Mouse (Mus musculus): ENCODE data around the gene Rere. TPM values are rescaled to one million over a fixed set of nuclear protein-coding genes. Genes with fewer than 3 reads are reported as not detected.
"Not testable (repeated sequence)": the region's sequence is repeated elsewhere in the genome, so short reads cannot be mapped to it uniquely, and the experiment has no call there.

Gene Rere
- total RNA-seq, 2 experiments from 2014 or later, result 85.3 to 88.9 TPM

DNA sequence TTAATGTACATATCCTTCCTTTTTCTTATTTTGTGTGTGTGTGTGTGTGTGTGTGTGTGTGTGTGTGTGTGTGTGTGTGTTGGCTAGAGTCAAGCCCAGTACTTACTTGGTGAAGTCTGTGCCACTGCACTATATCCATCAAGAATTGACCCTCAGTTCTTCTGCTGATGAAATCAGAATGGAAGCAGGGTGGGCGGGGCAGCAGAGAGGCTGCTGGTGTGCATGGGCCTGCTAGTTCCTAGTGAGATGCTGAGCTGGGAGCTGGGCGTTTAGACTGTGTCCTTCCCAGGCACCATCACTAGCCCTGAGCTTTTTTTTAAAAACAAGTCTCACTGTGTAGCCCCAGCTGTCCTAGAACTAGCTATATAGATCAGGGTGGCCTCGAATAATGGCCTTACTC lies 313.6 kb downstream of the Rere start:
- intact Hi-C loops (cut with DNase I), result no loop called here
- no peak for DNase-seq (ENCODE audit: extremely low spot score in 1 of 2, low spot score in 2 of 2)

DNA sequence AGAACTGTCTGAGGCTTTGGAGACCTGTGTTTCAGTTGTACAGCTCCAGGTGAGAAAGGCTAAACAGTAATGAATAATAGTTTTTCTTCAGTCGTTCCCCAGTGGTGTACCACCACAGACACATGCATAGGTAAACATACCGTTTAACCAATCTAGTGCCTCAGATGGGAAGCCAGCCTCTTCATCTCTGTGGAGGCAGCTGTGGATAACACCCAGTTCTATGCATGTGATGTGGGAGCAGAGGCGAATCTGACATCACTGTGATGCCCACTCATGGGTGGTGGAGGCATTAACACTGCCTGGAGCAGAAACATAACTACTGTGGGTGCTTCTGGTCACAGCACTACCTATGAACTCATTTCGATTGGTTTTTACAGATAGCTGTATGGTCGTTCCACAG lies 314.5 kb downstream of the Rere start:
- intact Hi-C loops (cut with DNase I), result no loop called here
- DNase-seq (ENCODE audit: extremely low spot score in 1 of 2, low spot score in 2 of 2), result no peak

DNA sequence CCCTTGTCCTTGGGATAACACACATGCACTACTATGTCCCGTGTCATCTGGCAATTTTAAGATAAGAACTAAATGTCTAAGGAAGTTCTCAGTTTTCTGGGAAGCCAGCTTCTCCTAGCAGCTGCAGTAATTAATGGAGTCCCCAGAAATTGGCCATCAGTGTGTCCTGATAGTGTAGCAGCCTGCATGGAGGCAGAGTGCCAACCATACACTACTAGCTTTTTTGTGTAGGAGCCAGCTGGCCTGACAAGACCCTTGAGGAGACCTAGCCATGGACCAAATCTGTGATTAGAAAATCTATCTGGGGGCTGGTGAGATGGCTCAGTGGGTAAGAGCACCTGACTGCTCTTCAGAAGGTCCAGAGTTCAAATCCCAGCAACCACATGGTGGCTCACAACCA lies 317.2 kb downstream of the Rere start:
- intact Hi-C loops (cut with DNase I), result no loop called here
- DNase-seq (ENCODE audit: extremely low spot score in 1 of 2, low spot score in 2 of 2), result peak in 1 of 2 experiments; percentile 56

DNA sequence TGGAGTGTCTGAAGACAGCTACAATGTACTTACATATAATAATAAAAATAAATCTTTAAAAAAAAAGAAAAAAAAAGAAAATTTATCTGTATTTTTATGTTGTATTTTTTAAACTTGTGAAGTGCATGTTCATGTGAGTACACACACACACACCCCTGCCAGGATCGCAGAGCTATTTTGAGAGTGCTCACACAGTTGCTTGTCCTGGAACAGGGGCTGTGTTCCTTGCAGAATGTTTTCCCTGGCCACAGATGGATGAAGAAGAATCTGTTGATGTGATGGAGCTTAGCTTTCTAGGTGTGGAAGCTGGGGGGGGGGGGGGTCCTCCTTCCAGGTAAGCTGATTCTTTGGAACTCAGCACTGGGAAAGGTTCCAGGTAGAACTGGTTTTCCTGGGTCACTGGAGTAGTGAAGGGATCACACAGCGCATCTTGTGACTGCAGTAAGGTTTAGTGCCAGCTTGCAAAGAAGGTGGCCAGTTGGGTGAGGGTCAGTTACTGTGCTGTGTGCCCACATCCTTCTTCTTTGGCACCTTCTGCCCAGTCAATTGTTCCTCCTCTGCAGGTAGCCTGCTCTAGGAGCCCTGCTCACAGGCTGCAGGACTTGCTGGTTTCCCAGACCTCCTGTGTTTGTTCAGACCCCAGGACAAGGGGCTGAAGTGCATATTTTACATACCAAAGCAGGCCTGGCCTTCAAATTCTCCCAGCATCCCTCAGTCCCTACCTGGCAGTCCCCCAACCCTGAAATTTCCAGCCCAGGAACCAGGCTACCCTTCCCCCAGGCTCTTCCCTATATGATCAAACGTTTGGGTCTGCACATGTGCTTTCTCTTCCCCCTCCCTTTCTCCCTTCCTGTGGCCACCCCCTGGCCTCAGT lies 317.9 kb downstream of the Rere start:
- intact Hi-C loops (cut with DNase I), result no loop called here
- no peak for DNase-seq (ENCODE audit: extremely low spot score in 1 of 2, low spot score in 2 of 2)

DNA sequence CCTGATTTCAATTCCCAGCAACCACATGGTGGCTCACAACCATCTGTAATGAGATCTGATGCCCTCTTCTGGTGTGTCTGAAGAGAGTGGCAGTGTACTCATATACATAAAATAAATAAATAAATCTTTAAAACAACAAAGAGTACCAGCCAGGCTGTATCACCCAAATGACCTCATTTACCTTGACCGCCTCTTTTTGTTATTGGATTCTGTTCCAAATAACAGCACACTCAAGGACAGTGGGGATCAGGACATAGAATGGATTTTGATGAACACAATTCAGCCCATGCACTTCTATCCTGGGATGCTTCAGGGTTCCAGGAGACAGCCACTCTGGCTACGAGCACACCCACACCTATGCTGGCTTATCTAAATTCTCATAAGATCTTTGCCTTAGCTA lies 319.1 kb downstream of the Rere start:
- intact Hi-C loops (cut with DNase I); DNase-seq (ENCODE audit: extremely low spot score in 1 of 2, low spot score in 2 of 2): not testable (repeated sequence)

DNA sequence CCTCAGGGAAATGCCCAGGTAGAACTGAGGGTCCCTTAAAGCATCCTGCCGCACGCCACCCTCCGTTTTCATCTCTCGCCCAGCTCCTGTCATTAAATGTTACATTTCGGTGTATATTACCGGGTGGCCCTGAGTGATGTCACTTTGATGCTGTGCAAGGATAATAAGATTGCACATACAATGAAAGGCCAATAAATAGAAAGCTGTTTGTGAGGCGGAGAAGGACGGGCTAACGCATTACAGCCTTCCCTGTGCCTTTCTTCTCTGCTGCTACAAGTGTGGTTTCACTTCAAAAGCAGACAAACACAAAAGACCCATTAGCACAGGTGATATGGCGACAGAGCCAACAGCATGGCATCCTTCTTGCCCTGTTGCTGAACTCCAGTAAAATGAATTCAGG lies 320.0 kb downstream of the Rere start:
- DNase-seq (ENCODE audit: extremely low spot score in 1 of 2, low spot score in 2 of 2), result no peak
- intact Hi-C loops (cut with DNase I), result no loop called here

DNA sequence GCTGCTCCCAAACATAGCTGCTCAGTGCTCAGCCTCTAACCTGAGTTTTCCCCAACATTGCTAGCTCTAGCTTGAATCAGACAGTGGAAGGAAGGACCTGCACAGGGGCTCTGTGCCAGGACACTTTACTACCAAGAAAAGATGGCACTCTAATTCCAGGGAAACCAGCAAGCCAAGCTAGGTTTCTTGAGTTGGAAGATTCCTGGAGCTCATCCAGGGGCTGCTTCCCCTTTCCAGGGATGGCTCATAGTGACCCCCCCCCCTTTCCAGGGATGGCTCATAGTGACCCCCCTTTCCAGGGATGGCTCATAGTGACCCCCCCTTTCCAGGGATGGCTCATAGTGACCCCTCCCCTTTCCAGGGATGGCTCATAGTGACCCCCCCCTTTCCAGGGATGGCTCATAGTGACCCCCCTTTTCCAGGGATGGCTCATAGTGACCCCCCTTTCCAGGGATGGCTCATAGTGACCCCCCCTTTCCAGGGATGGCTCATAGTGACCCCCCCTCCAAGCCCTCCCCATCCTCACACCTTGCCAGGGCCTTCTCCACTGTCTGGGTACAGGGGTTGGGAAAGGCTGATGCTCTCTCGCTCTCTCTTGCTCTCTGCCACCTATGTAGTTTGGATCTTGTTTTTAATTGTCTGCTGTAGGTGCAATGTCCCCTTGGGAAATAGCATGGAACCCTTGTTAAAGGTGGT lies 322.1 kb downstream of the Rere start:
- DNase-seq (ENCODE audit: extremely low spot score in 1 of 2, low spot score in 2 of 2), result no peak
- intact Hi-C loops (cut with DNase I), result no loop called here

DNA sequence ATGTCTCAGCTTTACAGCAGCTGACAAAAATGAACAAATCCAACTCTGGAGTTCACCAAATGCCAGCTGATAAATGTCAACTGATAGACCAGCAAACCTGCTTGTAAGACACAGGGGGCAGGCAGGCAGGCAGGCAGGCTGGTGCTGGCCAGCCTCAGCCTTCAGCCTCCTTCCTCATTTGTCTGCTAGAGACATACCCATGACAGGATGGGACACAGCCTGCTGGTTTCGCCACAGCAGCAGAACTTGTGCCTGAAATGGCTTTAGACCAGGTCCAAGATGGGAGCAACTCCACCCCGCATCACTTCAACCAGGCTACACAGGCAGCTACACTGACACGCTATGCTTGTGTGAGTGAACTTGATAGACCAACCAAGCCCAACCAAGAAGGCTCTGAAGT lies 324.4 kb downstream of the Rere start:
- DNase-seq (ENCODE audit: extremely low spot score in 1 of 2, low spot score in 2 of 2), result no peak
- intact Hi-C loops (cut with DNase I), result no loop called here

DNA sequence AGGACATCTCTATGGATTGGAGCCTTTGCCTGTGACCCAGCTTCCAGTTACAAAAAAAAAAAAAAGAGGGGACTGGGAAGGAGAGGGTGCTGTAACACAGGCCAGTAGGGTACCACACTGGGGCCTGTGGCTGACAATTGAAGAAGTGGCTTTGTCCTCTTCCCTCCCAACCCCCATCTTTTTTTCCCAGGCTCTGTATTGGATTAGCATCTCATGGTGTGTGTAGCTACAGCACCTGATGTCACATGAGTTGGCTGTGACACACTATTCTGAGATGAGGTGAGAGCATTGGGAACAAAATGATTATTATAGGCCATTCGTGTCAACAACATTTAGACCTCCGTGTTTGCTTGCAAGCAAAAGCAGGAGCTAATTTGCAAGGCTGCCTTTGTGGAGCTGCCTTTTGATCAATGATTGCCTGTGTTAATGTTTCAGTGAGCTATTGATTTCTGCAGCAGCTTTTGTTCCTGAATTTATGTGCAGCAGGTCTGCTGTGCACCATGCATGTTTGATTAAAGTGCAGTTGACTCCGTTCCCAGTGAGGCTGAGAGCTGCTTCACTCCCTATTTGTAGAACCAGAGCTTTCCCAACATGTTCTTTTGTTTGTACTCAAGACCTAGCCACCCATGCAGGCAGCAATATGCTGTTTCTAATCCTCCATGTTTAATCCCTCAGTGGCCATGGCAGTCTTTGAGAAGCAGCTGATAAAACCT lies 325.2 kb downstream of the Rere start:
- intact Hi-C loops (cut with DNase I), result no loop called here
- DNase-seq (ENCODE audit: extremely low spot score in 1 of 2, low spot score in 2 of 2), result no peak

DNA sequence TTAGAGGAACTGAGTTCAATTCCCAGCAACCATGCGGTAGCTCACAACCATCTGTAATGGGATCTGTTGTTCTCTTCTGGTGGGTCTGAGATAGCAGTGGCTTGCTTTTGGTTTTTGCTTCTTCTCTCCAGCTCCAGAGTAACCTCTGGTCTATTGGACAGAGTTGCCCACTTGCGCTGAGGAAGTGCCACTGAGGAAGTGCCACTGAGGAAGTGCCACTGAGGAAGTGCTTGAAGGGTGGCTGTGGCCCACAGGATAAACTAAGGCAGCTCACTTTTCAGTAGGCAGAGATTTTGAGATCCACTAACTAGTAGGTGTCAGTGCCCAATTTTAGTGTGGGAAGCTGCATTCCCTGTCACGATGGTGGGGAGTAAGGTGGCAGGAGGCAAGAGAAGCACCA lies 327.2 kb downstream of the Rere start:
- intact Hi-C loops (cut with DNase I), result no loop called here
- DNase-seq (ENCODE audit: extremely low spot score in 1 of 2, low spot score in 2 of 2), result no peak

DNA sequence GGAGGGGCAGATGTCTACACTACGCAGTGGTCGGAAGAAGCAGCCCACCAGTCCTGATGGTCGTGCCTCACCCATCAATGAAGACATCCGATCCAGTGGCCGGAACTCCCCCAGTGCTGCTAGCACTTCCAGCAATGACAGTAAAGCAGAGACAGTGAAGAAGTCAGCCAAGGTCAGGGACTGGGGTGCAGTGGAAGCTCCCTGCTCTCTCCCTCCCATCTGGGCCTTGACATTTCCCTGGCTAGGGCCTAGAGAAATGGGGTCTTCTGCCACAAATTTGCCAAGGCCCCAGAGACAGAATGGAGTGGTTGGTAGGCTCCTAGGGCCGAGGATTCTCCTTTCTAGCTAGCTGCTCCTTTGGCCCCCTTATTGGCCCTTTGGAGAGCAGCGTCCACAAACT lies 332.3 kb downstream of the Rere start:
- DNase-seq (ENCODE audit: extremely low spot score in 1 of 2, low spot score in 2 of 2), result no peak
- intact Hi-C loops (cut with DNase I), result loop anchor here (5.0 kb wide), 1 partner anchor 36 kb away; no protein-coding TSS in a partner anchor

DNA sequence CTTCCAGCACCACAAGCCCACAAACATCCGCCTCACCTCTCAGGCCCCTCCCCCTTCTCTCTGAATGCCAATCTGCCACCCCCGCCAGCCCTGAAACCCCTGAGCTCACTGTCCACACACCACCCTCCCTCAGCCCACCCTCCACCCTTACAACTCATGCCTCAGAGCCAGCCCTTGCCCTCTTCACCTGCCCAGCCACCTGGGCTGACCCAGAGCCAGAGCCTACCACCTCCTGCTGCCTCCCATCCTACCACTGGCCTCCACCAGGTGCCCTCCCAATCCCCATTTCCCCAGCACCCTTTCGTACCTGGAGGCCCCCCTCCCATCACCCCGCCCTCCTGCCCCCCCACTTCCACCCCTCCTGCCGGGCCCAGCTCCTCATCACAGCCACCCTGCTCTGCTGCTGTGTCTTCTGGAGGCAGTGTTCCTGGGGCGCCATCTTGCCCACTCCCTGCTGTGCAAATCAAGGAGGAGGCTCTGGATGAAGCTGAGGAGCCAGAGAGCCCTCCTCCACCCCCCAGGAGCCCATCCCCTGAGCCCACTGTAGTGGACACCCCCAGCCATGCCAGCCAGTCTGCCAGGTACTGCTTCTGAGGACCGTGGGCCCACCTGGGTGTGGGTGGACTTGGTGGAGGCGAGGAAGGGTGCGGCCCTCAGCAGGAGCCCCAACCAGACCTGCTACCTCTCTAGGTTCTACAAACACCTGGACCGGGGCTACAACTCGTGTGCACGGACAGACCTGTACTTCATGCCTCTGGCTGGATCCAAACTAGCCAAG lies 334.0 kb downstream of the Rere start:
- intact Hi-C loops (cut with DNase I), result no loop called here
- DNase-seq (ENCODE audit: extremely low spot score in 1 of 2, low spot score in 2 of 2), result no peak

DNA sequence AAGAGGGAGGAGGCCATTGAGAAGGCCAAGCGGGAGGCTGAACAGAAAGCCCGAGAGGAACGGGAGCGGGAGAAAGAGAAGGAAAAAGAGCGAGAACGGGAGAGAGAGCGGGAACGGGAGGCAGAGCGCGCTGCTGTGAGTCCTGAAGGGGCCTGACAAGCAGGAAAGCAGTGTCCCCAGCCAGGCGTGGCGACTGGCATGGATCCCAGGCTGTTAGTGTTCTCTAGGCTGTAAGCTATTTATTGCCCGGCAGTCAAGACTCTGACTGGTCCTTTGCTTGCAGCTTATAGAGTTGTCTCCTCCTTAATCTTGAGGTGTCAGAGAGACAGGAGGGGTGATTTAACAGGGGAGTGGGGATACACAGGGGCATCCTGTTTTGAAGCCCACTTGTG lies 334.6 kb downstream of the Rere start:
- intact Hi-C loops (cut with DNase I), result no loop called here
- no peak for DNase-seq (ENCODE audit: extremely low spot score in 1 of 2, low spot score in 2 of 2)

DNA sequence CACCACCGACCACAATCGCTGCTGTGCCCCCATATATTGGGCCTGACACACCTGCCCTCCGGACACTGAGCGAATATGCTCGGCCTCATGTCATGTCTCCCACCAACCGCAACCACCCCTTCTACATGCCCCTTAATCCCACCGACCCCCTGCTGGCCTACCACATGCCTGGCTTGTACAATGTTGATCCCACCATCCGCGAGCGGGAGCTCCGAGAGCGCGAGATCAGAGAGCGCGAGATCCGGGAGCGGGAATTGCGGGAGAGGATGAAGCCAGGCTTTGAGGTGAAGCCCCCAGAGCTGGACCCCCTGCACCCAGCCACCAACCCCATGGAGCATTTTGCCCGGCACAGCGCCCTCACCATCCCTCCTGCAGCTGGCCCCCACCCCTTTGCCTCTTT lies 335.4 kb downstream of the Rere start:
- no peak for DNase-seq (ENCODE audit: extremely low spot score in 1 of 2, low spot score in 2 of 2)
- intact Hi-C loops (cut with DNase I), result no loop called here

DNA sequence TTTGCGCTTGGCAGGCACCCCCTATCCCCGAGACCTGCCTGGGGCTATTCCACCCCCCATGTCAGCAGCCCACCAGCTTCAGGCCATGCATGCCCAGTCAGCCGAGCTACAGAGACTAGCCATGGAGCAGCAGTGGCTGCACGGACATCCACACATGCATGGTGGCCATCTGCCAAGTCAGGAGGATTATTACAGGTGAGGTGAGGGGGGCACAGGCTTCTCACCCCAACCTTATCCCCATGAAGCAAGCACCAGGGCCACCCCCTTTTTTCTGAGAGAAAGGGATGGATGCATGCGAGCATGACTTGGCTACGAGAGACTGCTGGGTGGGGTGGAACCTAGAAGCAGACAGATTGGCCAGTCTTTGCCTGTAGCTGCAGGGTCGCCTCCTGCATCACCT lies 337.6 kb downstream of the Rere start:
- intact Hi-C loops (cut with DNase I), result no loop called here
- DNase-seq (ENCODE audit: extremely low spot score in 1 of 2, low spot score in 2 of 2), result no peak

DNA sequence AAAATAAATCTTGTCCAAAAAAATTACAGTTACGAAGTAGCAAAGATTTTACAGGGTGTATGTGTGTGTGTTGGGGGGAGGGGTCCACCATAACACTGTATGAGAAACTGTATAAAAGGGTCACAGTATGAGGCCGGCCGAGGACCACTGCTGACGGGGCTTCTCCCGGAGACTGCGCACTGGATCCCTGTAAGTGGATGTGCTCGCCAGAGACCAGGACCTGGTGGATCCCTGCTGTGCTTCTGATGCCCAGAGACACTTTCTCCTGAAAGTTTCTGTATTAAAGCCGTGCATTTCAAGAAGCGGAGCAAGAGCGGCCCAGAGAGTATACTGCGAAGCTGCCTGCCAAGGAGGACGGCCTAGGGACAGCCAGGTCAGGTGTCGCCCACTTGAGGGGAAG lies 341.2 kb downstream of the Rere start:
- intact Hi-C loops (cut with DNase I), result no loop called here
- peak in 1 of 2 experiments; percentile 32 for DNase-seq (ENCODE audit: extremely low spot score in 1 of 2, low spot score in 2 of 2)

DNA sequence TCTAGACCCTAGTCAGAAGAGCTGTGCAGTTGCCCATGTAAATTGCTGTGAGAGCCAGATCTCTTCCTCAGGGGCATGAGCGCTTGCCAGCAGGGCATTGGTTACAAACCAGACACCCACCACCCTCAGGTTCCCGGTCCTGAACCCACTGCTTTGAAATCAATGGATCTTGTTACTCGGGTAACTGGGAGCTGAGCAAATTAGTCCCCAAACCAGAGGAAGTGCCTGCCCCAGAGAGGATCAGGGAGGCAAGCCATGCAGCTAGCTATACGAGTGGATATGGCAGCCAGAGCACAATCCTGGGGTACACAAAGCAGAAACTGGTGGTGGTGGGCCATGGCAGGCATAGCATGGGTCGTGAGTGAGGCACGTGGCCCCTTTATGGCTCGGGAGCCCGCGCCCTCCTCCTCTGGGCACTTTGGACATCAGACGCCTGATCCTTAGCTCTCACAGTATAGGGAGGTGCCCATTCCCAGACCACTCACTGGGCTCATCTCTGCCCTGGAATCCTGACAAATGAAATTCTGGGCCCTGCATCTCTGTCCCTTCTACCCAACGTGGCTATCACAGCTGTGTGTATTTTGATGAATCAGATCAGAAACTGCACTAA lies 342.9 kb downstream of the Rere start:
- no peak for DNase-seq (ENCODE audit: extremely low spot score in 1 of 2, low spot score in 2 of 2)
- intact Hi-C loops (cut with DNase I), result no loop called here

DNA sequence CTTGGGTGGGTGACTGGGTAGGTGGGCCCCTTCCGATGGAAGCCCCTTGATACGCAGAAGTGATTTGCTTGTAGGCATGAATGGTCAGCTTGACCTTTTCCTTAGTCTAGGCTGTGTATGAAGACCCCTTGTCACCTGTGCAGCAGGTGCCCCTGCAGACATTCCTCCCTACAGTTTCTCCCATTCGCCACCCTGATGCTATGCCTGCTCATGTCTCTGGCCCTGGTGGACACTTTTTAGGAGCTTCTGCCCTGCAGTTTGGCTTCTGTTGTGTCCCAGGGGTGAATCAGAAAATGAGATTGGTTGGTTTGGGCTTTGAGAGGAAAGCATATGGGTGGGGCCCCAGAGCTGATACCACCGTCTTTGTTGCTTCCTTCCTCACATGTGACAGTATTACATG lies 343.5 kb downstream of the Rere start:
- intact Hi-C loops (cut with DNase I), result no loop called here

DNA sequence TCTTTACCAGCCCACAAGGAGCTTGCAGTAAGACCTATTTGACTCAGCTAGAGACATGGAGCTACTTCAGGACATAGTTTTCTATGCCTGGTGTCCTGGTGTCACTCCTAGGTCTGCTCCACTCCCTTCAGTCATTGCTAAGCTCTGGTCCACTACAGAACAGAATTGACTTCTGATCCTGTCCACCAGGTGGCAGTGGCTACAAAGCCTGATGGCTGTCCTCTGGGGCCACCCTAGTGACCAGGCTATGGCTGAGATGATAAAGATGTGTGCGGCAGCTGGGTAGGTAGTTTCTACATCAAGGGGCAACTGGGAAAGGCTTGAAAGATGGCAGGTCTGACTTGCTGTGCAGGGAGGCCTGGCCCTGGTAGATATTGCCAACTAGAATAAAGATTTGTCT lies 344.0 kb downstream of the Rere start:
- intact Hi-C loops (cut with DNase I), result no loop called here
- DNase-seq (ENCODE audit: extremely low spot score in 1 of 2, low spot score in 2 of 2), result peak; percentile 36 to 79

More for the DNA sequence above, 343.5 kb downstream of the Rere start:
- DNase-seq (ENCODE audit: extremely low spot score in 1 of 2, low spot score in 2 of 2), result no peak
